Mouse (Mus musculus): ENCODE results near the gene Ctss. TPM values are rescaled to one million over a fixed set of nuclear protein-coding genes. Genes with fewer than 3 reads are reported as not detected.
"Not testable (repeated sequence)": the region's sequence is repeated elsewhere in the genome, so short reads cannot be mapped to it uniquely, and the experiment has no call there.

The Ctss gene
- polyA plus RNA-seq, 1 experiment, result 82.1 TPM

DNA sequence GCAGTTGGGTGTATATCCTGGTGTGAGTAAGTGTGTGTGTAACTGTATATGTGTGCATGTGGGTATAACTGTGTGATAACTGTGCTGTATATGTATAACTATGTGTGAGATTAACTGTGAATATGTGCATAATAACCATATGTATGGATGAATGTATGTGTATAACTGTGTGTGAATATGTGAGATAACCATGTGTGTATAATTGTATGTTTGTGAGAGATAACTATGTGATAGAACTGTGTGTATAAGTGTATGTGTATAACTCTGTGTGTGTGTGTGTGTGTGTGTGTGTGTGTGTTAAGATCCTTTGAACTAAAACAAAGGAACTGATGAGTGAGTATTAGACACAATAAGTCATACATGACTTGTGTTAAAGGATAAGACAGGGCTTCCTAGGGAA is 475 bp upstream of the Ctss start:
- H3K4me1 ChIP-seq (ENCODE audit: control insufficient read depth, insufficient read depth, low read length), result peaks cover 2% of the 10 kb centered on the region; the same call in 1 of the 2 replicates
- no peak overlapping the region for H3K4me3 ChIP-seq (replicated peaks; ENCODE audit: extremely low read depth, low read depth, low read length)
- TF ChIP-seq POLR2A (IDR thresholded peaks at IDR 0.05; ENCODE audit: borderline replicate concordance, extremely low read depth, low read depth, low read length) (no peak), CTCF (IDR thresholded peaks at IDR 0.05; ENCODE audit: insufficient read depth, low read length) (no peak)
- no peak for DNase-seq

DNA sequence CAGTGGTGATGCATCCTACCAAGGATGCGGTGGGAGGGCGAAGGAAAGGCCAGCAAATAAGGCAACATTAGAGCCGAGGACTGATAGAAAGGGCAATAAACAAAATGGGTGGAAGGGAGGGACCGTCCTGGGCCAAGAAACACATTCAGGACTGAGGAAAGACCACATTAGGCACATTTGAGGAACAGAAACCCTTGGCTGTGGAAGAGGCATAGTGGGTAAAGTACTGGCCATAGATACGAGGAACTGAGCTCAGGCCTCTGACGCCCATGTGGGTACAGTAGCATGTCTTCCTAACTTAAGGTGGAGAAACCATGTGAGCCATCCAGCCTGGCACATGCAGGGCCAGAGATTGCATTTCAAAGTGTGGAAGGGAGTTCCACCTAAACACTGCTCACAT is 3.2 kb downstream of the Ctss start:
- TF ChIP-seq POLR2A (IDR thresholded peaks at IDR 0.05; ENCODE audit: borderline replicate concordance, extremely low read depth, low read depth, low read length) (no peak), CTCF (IDR thresholded peaks at IDR 0.05; ENCODE audit: insufficient read depth, low read length) (no peak)
- Histone ChIP-seq H3K4me1 (ENCODE audit: control insufficient read depth, insufficient read depth, low read length) (no peaks in the 10 kb centered on the region), H3K4me3 (replicated peaks; ENCODE audit: extremely low read depth, low read depth, low read length) (no peak overlapping the region)
- 75% methylated on average over 6 of the region's 6 CpGs for WGBS
- DNase-seq, result no peak

DNA sequence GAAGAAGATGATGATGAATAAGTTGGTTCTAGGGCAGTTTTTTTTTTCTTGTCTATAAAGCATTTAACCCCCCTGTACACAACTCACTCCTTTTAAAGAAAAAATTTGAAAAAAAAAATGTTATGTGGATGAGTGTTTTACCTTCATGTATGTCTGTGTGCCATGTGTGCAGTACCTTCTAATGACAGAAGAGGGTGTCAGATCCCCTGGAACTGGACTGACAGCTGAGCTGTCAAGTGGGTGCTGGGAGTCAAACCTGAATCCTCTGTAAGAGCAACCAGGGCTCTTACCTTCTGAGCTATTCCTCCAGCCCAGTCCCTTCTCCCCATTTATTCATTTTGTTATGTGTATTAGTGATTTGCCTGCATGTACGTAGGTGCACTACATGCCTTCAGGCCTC is 4.4 kb downstream of the Ctss start:
- WGBS, result 97% methylated on average over 1 of the region's 1 CpGs

DNA sequence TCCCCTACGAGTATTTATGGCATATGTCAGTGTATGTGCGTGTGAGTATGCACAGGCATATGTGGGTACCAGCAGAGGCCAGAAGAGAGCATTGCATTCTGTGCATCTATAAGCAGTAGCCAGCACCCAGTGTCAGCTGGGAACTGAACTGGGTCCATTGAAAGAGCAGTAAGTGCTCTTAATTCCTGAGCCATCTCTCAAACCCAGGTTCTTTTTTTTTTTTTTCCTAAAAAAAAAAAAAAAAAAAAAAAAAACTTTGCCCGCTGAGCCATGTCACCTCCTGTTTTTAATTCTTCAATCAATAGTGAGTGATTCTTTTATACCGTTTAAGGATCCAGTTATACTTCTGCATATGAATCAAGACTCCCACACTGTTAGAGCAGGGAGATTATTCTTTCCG is 6.8 kb downstream of the Ctss start:
- DNase-seq, result no peak
- WGBS, result 88% methylated on average over 5 of the region's 5 CpGs
- no peak for TF ChIP-seq POLR2A (IDR thresholded peaks at IDR 0.05; ENCODE audit: borderline replicate concordance, extremely low read depth, low read depth, low read length)
- TF ChIP-seq CTCF (IDR thresholded peaks at IDR 0.05; ENCODE audit: insufficient read depth, low read length), result no peak
- Histone ChIP-seq H3K4me1 (ENCODE audit: control insufficient read depth, insufficient read depth, low read length) (no peaks in the 10 kb centered on the region), H3K4me3 (replicated peaks; ENCODE audit: extremely low read depth, low read depth, low read length) (no peak overlapping the region)

More for the DNA sequence above, 4.4 kb downstream of the Ctss start:
- Histone ChIP-seq H3K4me1 (ENCODE audit: control insufficient read depth, insufficient read depth, low read length) (no peaks in the 10 kb centered on the region), H3K4me3 (replicated peaks; ENCODE audit: extremely low read depth, low read depth, low read length) (no peak overlapping the region)
- no peak for DNase-seq
- TF ChIP-seq CTCF (IDR thresholded peaks at IDR 0.05; ENCODE audit: insufficient read depth, low read length) (no peak), POLR2A (IDR thresholded peaks at IDR 0.05; ENCODE audit: borderline replicate concordance, extremely low read depth, low read depth, low read length) (no peak)

GRCm38 (mm10) chr3:95534927-95535326 is 8.3 kb downstream of the Ctss start:
- WGBS, result 79% methylated on average over 1 of the region's 1 CpGs
- Histone ChIP-seq H3K4me1 (ENCODE audit: control insufficient read depth, insufficient read depth, low read length) (no peaks in the 10 kb centered on the region), H3K4me3 (replicated peaks; ENCODE audit: extremely low read depth, low read depth, low read length) (no peak overlapping the region)
- TF ChIP-seq POLR2A (IDR thresholded peaks at IDR 0.05; ENCODE audit: borderline replicate concordance, extremely low read depth, low read depth, low read length) (no peak), CTCF (IDR thresholded peaks at IDR 0.05; ENCODE audit: insufficient read depth, low read length) (no peak)
- no peak for DNase-seq

GRCm38 (mm10) chr3:95538936-95539335 is 12.3 kb downstream of the Ctss start:
- no peak for DNase-seq
- TF ChIP-seq POLR2A (IDR thresholded peaks at IDR 0.05; ENCODE audit: borderline replicate concordance, extremely low read depth, low read depth, low read length) (no peak), CTCF (IDR thresholded peaks at IDR 0.05; ENCODE audit: insufficient read depth, low read length) (no peak)
- 80% methylated on average over 10 of the region's 10 CpGs for WGBS
- Histone ChIP-seq H3K4me3 (replicated peaks; ENCODE audit: extremely low read depth, low read depth, low read length) (no peak overlapping the region), H3K4me1 (ENCODE audit: control insufficient read depth, insufficient read depth, low read length) (no peaks in the 10 kb centered on the region)

DNA sequence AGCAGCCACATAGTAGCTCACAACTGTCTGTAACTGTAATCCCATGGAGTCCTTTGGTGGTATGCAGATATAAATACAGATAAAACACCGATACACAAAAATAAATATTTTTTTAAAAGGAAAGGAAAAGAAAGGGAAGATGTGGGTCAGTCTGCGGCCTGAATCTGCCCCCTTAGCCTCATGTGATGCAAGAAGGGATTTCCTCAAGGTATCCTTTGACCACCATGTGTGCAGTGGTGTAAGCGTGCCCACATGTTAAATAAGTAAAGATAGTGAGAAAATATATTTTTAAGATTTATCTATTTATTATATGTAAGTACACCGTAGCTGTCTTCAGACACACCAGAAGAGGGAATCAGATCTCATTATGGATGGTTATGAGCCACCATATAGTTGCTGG is 13.3 kb downstream of the Ctss start:
- TF ChIP-seq POLR2A (IDR thresholded peaks at IDR 0.05; ENCODE audit: borderline replicate concordance, extremely low read depth, low read depth, low read length) (no peak), CTCF (IDR thresholded peaks at IDR 0.05; ENCODE audit: insufficient read depth, low read length) (no peak)
- WGBS, result 89% methylated on average over 4 of the region's 4 CpGs
- Histone ChIP-seq H3K4me3 (replicated peaks; ENCODE audit: extremely low read depth, low read depth, low read length) (no peak overlapping the region), H3K4me1 (ENCODE audit: control insufficient read depth, insufficient read depth, low read length) (no peaks in the 10 kb centered on the region)
- DNase-seq, result no peak

GRCm38 (mm10) chr3:95541186-95541585 is 14.6 kb downstream of the Ctss start:
- DNase-seq; H3K4me3 ChIP-seq (replicated peaks; ENCODE audit: extremely low read depth, low read depth, low read length); H3K4me1 ChIP-seq (ENCODE audit: control insufficient read depth, insufficient read depth, low read length): not testable (repeated sequence)
- whole genome bisulfite sequencing, result 63% methylated on average over 2 of the region's 2 CpGs

GRCm38 (mm10) chr3:95542171-95542570 is 15.6 kb downstream of the Ctss start:
- no peak for DNase-seq
- no peak overlapping the region for H3K4me3 ChIP-seq (replicated peaks; ENCODE audit: extremely low read depth, low read depth, low read length)
- no peaks in the 10 kb centered on the region for H3K4me1 ChIP-seq (ENCODE audit: control insufficient read depth, insufficient read depth, low read length)
- no peak for TF ChIP-seq CTCF (IDR thresholded peaks at IDR 0.05; ENCODE audit: insufficient read depth, low read length)
- no peak for TF ChIP-seq POLR2A (IDR thresholded peaks at IDR 0.05; ENCODE audit: borderline replicate concordance, extremely low read depth, low read depth, low read length)

DNA sequence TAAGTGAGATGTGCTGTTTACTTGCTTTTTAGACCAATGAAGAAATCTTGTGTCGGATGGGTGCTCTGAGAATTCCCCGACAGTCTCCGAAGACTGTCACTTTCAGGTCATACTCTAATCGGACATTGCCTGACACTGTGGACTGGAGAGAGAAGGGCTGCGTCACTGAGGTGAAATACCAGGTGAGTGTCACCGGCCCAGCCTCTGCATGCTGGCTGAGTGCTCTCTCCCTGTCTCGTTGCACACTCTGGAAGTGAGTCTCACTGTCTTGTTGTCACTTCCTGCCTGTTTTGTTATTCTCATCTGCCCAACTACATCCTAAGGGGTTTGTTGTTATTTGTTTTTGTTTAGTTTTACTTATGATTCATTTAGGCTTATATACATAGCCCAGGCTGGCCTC is 16.4 kb downstream of the Ctss start:
- Histone ChIP-seq H3K4me3 (replicated peaks; ENCODE audit: extremely low read depth, low read depth, low read length) (no peak overlapping the region), H3K4me1 (ENCODE audit: control insufficient read depth, insufficient read depth, low read length) (no peaks in the 10 kb centered on the region)
- DNase-seq, result no peak
- 58% methylated on average over 7 of the region's 7 CpGs for WGBS
- TF ChIP-seq POLR2A (IDR thresholded peaks at IDR 0.05; ENCODE audit: borderline replicate concordance, extremely low read depth, low read depth, low read length), result no peak
- TF ChIP-seq CTCF (IDR thresholded peaks at IDR 0.05; ENCODE audit: insufficient read depth, low read length), result no peak

GRCm38 (mm10) chr3:95550176-95550575 is 23.6 kb downstream of the Ctss start:
- WGBS, result 100% methylated on average over 1 of the region's 1 CpGs
- TF ChIP-seq CTCF (IDR thresholded peaks at IDR 0.05; ENCODE audit: insufficient read depth, low read length) (no peak), POLR2A (IDR thresholded peaks at IDR 0.05; ENCODE audit: borderline replicate concordance, extremely low read depth, low read depth, low read length) (no peak)
- Histone ChIP-seq H3K4me1 (ENCODE audit: control insufficient read depth, insufficient read depth, low read length) (no peaks in the 10 kb centered on the region), H3K4me3 (replicated peaks; ENCODE audit: extremely low read depth, low read depth, low read length) (no peak overlapping the region)
- DNase-seq, result no peak

Measured in lung, adult 2 months (tissue).